Mouse (Mus musculus) kidney, adult 10 weeks (tissue): Measurements from ENCODE around the gene Mpv17. TPM values are rescaled to one million over a fixed set of nuclear protein-coding genes. Genes with fewer than 3 reads are reported as not detected.

Experiments used
- polyA plus RNA-seq: library from polyadenylated mRNA; stranded (reverse); fragments of 350-450 nt; fragmentation: Illumina TruSeq; extraction: RNeasy Lipid Tissue Mini Kit (QIAGEN cat#74804); gene quantifications from one replicate; pipeline ENCODE4 v1.2.3, GENCODE M21; 2014; ENCODE audit warnings: low read depth, low replicate concordance

The Mpv17 gene
- 85.7 TPM for polyA plus RNA-seq

GRCm38 (mm10) chr5:31154152-31154553 is at the start of gene Mpv17:
Mpv17 (minus strand) TSS chr5:31154251.

GRCm38 (mm10) chr5:31201742-31202590 is 47.9 kb upstream of the Mpv17 start, which contains the start of gene Zfp513:
Zfp513 (minus strand) TSS chr5:31202303.

GRCm38 (mm10) chr5:31192939-31193630 is 39.0 kb upstream of the Mpv17 start, which contains the start of the genes Snx17 and Eif2b4:
Snx17 (plus strand) TSS chr5:31193227.
Eif2b4 (minus strand) TSS chr5:31193430.

GRCm38 (mm10) chr5:31179766-31180630 is 25.9 kb upstream of the Mpv17 start, which contains the start of the genes Gm29609 and Gtf3c2:
Gm29609 (minus strand) TSS chr5:31179911.
Gtf3c2 (minus strand) TSS chr5:31180144.

GRCm38 (mm10) chr5:31138241-31138967 is 15.6 kb downstream of the Mpv17 start, which contains the start of gene Ucn:
Ucn (minus strand) TSS chr5:31138829.

GRCm38 (mm10) chr5:31116354-31116753 is 37.7 kb downstream of the Mpv17 start, which contains the start of gene Trim54:
Trim54 (plus strand) TSS chr5:31116712.

GRCm38 (mm10) chr5:31108000-31108490 is 46.0 kb downstream of the Mpv17 start, which contains the start of gene Slc30a3:
Slc30a3 (minus strand) TSS chr5:31108237.

GRCm38 (mm10) chr5:31105814-31106335 is 48.2 kb downstream of the Mpv17 start, which contains the start of gene Dnajc5g:
Dnajc5g (plus strand) TSS chr5:31106285.

Other genes starting within 250 kb of the Mpv17 start
- 224 TPM for gene Ost4, start 246.5 kb downstream of the Mpv17 start, polyA plus RNA-seq
- gene Emilin1, start 240.8 kb downstream of the Mpv17 start, polyA plus RNA-seq = not detected
- gene Khk, start 232.8 kb downstream of the Mpv17 start, polyA plus RNA-seq = 3.4 TPM
- gene Cgref1, start 208.7 kb downstream of the Mpv17 start, polyA plus RNA-seq = 20.9 TPM
- 26.2 TPM for gene Preb, start 193.9 kb downstream of the Mpv17 start, polyA plus RNA-seq
- gene Tcf23, start 185.6 kb downstream of the Mpv17 start, polyA plus RNA-seq = 0.12 TPM
- gene Atraid, start 105.9 kb downstream of the Mpv17 start, polyA plus RNA-seq = 190 TPM
- 14.3 TPM for gene Slc5a6, start 105.3 kb downstream of the Mpv17 start, polyA plus RNA-seq
- gene Cad, start 99.5 kb downstream of the Mpv17 start, polyA plus RNA-seq = 0.32 TPM
- not detected for gene Dnajc5g, start 48.0 kb downstream of the Mpv17 start, polyA plus RNA-seq
- not detected for gene Slc30a3, start 46.0 kb downstream of the Mpv17 start, polyA plus RNA-seq
- not detected for gene Trim54, start 37.5 kb downstream of the Mpv17 start, polyA plus RNA-seq
- gene Ucn, start 15.4 kb downstream of the Mpv17 start, polyA plus RNA-seq = not detected
- gene Gm29609, start 25.7 kb upstream of the Mpv17 start, polyA plus RNA-seq = 0.24 TPM
- 30.1 TPM for gene Gtf3c2, start 25.9 kb upstream of the Mpv17 start, polyA plus RNA-seq
- gene Snx17, start 39.0 kb upstream of the Mpv17 start, polyA plus RNA-seq = 65.1 TPM
- 1.6 TPM for gene Eif2b4, start 39.2 kb upstream of the Mpv17 start, polyA plus RNA-seq
- 0.85 TPM for gene Zfp513, start 48.1 kb upstream of the Mpv17 start, polyA plus RNA-seq
- gene Ppm1g, start 66.4 kb upstream of the Mpv17 start, polyA plus RNA-seq = 20.9 TPM
- gene Nrbp1, start 86.6 kb upstream of the Mpv17 start, polyA plus RNA-seq = 66.5 TPM
- gene Gm9970, start 87.0 kb upstream of the Mpv17 start, polyA plus RNA-seq = not detected
- 1.5 TPM for gene Krtcap3, start 97.4 kb upstream of the Mpv17 start, polyA plus RNA-seq
- 11.9 TPM for gene Ift172, start 136.9 kb upstream of the Mpv17 start, polyA plus RNA-seq
- gene Fndc4, start 141.8 kb upstream of the Mpv17 start, polyA plus RNA-seq = 3.0 TPM
- gene Gckr, start 143.2 kb upstream of the Mpv17 start, polyA plus RNA-seq = not detected